Mouse (Mus musculus) kidney, postnatal 14 days (tissue): ENCODE measurements at regions not wholly inside any gene's neighbourhood (a gene's known extent, or its start where the extent isn't known, plus 50 kb on each side); places are given as distances from the start of the nearest gene placed in this dataset.
"Not testable (repeated sequence)": the region's sequence is repeated elsewhere in the genome, so short reads cannot be mapped to it uniquely, and the experiment has no call there.

Experiments
- DNase-seq: peaks from one replicate; pipeline ENCODE4 v3.0.0; 2022; ENCODE audit warnings: mixed read lengths

DNA sequence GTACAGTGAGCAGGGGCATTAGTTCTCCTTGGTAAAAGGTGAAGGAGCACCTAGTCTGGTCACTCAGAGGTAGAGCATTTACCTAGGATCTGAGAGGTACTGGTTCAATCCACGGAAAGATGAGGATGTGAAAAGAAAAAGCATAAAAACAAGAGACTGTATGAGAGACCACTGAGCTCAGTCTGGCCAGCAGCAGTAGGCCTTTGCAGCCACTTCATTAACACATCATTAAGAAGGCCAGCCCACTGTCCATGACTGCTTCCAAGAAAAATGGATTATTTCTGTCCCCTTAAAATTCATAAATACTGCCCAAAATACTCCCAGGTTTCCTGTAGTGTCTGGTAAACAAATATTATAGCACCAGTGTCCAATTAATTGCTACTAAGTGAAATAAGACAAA, 499.3 kb upstream of the 4930578C19Rik start:
- no peak for DNase-seq

DNA sequence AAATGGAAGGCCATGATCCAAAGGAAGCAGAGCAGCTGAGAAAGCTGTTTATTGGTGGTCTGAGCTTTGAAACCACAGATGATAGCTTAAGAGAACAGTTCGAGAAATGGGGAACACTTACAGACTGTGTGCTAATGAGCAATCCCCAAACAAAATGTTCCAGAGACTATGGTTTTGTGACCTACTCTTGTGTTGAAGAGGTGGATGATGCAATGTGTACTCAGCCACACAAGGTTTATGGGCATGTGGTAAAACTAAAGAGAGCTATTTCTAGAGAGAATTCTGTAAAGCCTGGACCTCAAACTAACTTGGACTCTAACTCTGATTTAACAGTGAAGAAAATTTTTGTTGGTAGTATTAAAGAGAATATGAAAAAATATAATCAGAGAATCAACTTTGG, 481.4 kb upstream of the 4930578C19Rik start:
- no peak for DNase-seq

DNA sequence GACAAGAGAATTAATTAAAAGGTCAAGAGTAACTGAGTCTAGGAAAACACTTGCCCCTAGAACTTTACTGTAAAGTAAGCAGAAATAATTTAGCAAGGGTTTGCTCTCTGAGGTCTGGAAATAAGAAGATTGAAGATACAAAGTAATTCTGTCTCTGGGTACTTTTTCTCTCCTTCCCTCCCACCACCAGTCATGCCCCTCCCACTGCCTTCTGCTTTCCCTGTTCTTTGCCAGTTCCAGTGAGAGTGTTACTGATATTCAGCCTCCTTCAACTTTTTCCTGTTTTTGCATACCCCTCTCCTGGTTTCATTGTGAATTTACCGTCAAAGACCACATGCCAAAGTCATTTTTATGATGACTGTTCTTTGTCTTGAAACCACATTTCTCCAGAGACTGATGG, 472.1 kb upstream of the 4930578C19Rik start:
- DNase-seq = no peak

- no peak for DNase-seq
Observed at GRCm38 (mm10) chrX:18923084-18923483, 461.9 kb upstream of the 4930578C19Rik start.

- DNase-seq = no peak
Observed at GRCm38 (mm10) chrX:18921366-18922092, 460.3 kb upstream of the 4930578C19Rik start.

DNA sequence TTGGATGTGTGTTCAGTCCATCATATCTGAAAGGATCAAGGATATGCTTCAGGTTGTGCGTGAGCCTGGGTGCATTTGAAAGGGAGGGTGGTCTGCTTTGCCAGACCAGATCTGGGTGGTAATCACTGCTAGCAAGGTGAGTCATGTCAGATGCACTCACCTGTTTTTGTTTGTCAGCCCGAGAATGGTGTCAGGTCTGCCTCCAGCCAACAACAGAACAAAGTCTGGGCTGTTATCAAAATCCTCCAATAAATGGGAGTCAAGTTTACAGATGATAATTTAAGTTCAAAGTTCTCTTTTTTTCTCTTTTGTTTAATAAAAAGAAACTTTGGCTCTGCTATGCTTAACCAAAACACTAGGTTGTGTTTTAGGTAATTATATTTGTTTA, 421.6 kb upstream of the 4930578C19Rik start:
- DNase-seq = no peak

- peak; percentile 9 for DNase-seq
Observed at GRCm38 (mm10) chrX:18882088-18882783, 421.0 kb upstream of the 4930578C19Rik start.

DNA sequence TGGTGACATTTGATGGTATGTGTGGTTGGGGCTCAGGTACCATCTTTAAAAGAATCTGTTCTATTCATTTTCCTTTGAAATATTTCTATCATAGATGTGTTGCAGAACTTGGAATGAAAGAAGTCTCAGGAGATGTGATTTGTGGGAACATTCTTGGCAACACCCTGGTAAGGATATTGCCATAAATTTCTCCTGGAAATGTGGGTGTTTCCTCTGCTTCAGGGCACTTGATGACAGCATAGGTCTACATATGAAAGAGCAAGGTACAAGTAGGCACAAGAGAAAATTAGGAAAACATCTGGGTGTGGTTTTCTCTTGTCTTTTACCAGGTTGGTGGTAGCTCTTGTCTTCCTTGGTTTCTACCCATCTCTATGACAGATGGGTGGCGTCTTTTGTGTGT, 414.5 kb upstream of the 4930578C19Rik start:
- no peak for DNase-seq

DNA sequence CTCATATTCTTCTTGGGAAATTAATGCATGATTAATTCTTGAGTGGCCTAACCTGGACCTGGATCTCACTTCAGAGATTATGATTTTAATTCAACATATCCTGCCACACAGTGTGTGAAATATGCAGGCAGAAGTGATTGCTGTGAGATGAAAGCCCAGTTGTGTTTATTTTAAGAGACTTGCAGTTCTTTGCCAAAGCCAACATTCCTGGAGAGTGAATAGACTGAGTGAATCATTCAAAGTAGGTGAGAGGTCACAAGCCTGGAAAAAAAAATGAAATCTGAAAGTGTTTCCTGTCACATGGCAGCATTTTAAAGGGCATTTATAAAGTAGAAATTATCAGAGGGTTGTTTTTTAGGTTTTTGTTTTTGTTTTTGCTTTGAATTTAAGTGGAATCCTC, 412.9 kb upstream of the 4930578C19Rik start:
- peak; percentile 21 for DNase-seq

- no peak for DNase-seq
Observed at GRCm38 (mm10) chrX:18838668-18839067, 377.5 kb upstream of the 4930578C19Rik start.

GRCm38 (mm10) chrX:18824971-18825370, 363.8 kb upstream of the 4930578C19Rik start:
- not testable (repeated sequence) for DNase-seq

DNA sequence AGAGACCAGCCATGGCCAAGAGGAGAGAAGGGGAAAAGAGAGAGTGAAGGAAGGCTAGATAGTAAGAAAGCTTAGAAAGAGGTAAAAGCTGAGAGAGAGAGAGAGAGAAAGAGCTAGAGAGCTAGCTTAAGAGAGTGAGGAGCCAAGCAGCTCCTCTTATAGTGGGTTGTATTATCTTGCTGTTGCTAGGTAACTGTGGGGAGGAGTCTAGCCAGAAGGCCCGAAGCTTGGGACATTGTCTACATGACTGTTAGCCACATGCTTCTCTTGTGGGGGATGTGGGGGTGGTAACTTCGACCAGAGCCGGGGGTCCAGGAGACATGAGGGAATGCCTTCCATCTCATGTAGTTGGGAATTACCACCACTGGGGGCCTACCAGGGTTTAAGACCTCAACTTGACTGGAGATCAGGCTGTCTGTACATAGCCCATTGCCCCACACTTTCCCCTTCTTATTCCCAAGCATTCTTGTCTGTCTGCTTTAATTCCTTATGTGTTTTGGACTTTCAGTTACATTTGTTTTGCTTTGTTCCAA, 353.3 kb upstream of the 4930578C19Rik start:
- DNase-seq = no peak
